Mouse (Mus musculus) lung, embryonic 14.5 days (tissue): ENCODE measurements around the gene Psma7. TPM values are rescaled to one million over a fixed set of nuclear protein-coding genes. Genes with fewer than 3 reads are reported as not detected.

Experiments
- ATAC-seq: fragments of 200-750 bp; cut with Nextera tagmentation; 2 replicates; pipeline ENCODE4 v1.8.0; 2017; ENCODE audit warnings: mild to moderate bottlenecking, moderate TSS enrichment, moderate library complexity; ENCODE audit not compliant: insufficient read depth
- DNase-seq: peaks from one replicate; pipeline ENCODE4 v3.0.0-alpha.2; 2015
- H3K27ac ChIP-seq: fragments of 300-500 bp; sonication (generic); 2 replicates; pipeline ENCODE4 v1.5.1; 2014; ENCODE audit warnings: low read depth, mild to moderate bottlenecking, moderate library complexity
- H3K27me3 ChIP-seq: fragments of 300-500 bp; sonication (generic); 2 replicates; pipeline ENCODE4 v1.6.1; 2014; ENCODE audit warnings: low read length, control low read depth; ENCODE audit not compliant: insufficient read depth
- H3K36me3 ChIP-seq: fragments of 300-500 bp; sonication (generic); 2 replicates; pipeline ENCODE4 v1.6.1; 2014; ENCODE audit warnings: control low read depth; ENCODE audit not compliant: insufficient read depth
- H3K4me1 ChIP-seq: fragments of 300-500 bp; sonication (generic); 2 replicates; pipeline ENCODE4 v1.6.1; 2014; ENCODE audit warnings: antibody characterized with exemption, control low read depth; ENCODE audit not compliant: insufficient read depth
- H3K4me2 ChIP-seq: fragments of 300-500 bp; sonication (generic); 2 replicates; pipeline ENCODE4 v1.6.1; 2014; ENCODE audit warnings: mild to moderate bottlenecking
- H3K4me3 ChIP-seq: fragments of 300-500 bp; sonication (generic); 2 replicates; pipeline ENCODE4 v1.5.1; 2014; ENCODE audit warnings: low read depth, low read length
- H3K9ac ChIP-seq: fragments of 300-500 bp; sonication (generic); 2 replicates; pipeline ENCODE4 v1.6.1; 2014
- H3K9me3 ChIP-seq: fragments of 300-500 bp; sonication (generic); 2 replicates; pipeline ENCODE4 v1.6.1; 2016; ENCODE audit warnings: low read depth, low read length, control low read depth
- CTCF ChIP-seq: IDR thresholded peaks from 2 replicates; pipeline ENCODE4 v1.5.1; 2016; ENCODE audit warnings: antibody characterized with exemption, low read depth
- whole genome bisulfite sequencing: fragments of 180-500 bp; shearing (Covaris S2); extraction: QIAGEN DNeasy Blood & Tissue Kit; methylation state at CpG from one replicate; pipeline ENCODE4 v1.1.7; 2014; 5-methylcytosine and 5-hydroxymethylcytosine counted together
- polyA plus RNA-seq: library from polyadenylated mRNA; unstranded; fragments of >200 nt; fragmentation: Nextera tagmentation; extraction: Ambion mirVana; gene quantifications from 2 replicates; pipeline ENCODE4 v1.2.1, GENCODE M21; 2014

Psma7 gene
- polyA plus RNA-seq, 1 experiment from 2014 or later, result 548 TPM

- 76% methylated on average over 9 of the region's 9 CpGs for WGBS
- no peak overlapping the region for H3K27ac ChIP-seq
- ATAC-seq (no peak), DNase-seq (no peak)
- no peak overlapping the region for H3K4me3 ChIP-seq
- no peaks in the 10 kb centered on the region for H3K36me3 ChIP-seq
- H3K9me3 ChIP-seq, result no peaks in the 10 kb centered on the region
- H3K27me3 ChIP-seq, result peaks cover 13% of the 10 kb centered on the region
- H3K9ac ChIP-seq, result no peak overlapping the region
- no peak for TF ChIP-seq CTCF
- H3K4me1 ChIP-seq, result no peaks in the 10 kb centered on the region
- no peak overlapping the region for H3K4me2 ChIP-seq
Measured at GRCm38 (mm10) chr2:180018573-180018972, 23.7 kb downstream of the Psma7 start.

- no peak overlapping the region for H3K9ac ChIP-seq
- DNase-seq, result no peak
- H3K36me3 ChIP-seq, result no peaks in the 10 kb centered on the region
- no peaks in the 10 kb centered on the region for H3K4me1 ChIP-seq
- H3K27me3 ChIP-seq, result peaks cover 6% of the 10 kb centered on the region; the same call in 1 of the 2 replicates
- no peak for ATAC-seq
- no peak for TF ChIP-seq CTCF
- WGBS, result 47% methylated on average over 4 of the region's 4 CpGs
- H3K9me3 ChIP-seq, result no peaks in the 10 kb centered on the region
- no peak overlapping the region for H3K4me3 ChIP-seq
- no peak overlapping the region for H3K27ac ChIP-seq
- H3K4me2 ChIP-seq, result no peak overlapping the region
Measured at GRCm38 (mm10) chr2:180017632-180018031, 24.6 kb downstream of the Psma7 start.

DNA sequence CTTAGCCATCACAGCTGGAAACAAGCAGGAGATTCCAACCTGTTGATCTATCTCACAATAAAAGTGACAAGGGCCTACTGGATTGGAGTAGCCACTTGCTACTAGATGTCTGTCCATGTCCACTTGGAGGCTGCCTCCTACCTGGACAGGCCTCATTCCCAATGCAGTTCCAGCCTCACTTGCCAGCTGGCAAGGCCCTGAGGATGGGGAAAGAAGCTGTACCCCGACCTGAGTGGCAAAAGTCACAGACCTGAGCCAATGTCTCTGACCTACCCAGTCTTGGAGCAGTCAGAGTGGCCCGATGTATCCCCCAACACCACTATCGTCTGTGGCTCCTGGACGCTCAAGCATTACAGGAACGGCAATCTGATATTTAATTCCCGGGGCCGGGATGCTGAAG, 28.5 kb downstream of the Psma7 start:
- H3K27me3 ChIP-seq, result no peaks in the 10 kb centered on the region
- H3K27ac ChIP-seq, result no peak overlapping the region
- TF ChIP-seq CTCF, result no peak
- no peaks in the 10 kb centered on the region for H3K4me1 ChIP-seq
- H3K4me3 ChIP-seq, result no peak overlapping the region
- H3K9me3 ChIP-seq, result no peaks in the 10 kb centered on the region
- 84% methylated on average over 7 of the region's 7 CpGs for WGBS
- ATAC-seq (no peak), DNase-seq (no peak)
- no peaks in the 10 kb centered on the region for H3K36me3 ChIP-seq
- H3K4me2 ChIP-seq, result no peak overlapping the region
- no peak overlapping the region for H3K9ac ChIP-seq

DNA sequence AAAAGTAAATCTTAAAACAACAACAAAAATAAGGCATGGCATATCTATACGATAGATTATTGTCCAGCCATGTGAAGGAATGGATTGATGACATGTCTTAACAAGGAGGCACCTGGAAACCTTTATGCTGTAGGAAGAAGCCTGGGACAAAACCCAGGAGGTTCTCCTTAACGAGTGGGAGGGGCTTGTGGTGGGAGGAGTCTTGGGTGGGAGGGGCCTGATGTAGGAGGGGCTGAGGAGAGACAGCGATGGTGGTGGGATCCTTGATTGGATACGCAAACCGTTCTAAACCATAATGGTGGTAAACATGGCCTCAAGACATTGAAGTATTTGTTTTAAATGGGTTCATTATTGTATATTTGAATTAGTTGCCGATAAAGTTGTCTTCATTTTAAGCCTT, 30.9 kb downstream of the Psma7 start:
- Histone ChIP-seq H3K27ac (no peak overlapping the region), H3K9ac (no peak overlapping the region), H3K4me1 (no peaks in the 10 kb centered on the region), H3K9me3 (no peaks in the 10 kb centered on the region), H3K4me3 (no peak overlapping the region), H3K27me3 (no peaks in the 10 kb centered on the region), H3K4me2 (no peak overlapping the region), H3K36me3 (no peaks in the 10 kb centered on the region)
- ATAC-seq, result no peak
- no peak for TF ChIP-seq CTCF
- 83% methylated on average over 6 of the region's 6 CpGs for WGBS
- DNase-seq, result no peak

DNA sequence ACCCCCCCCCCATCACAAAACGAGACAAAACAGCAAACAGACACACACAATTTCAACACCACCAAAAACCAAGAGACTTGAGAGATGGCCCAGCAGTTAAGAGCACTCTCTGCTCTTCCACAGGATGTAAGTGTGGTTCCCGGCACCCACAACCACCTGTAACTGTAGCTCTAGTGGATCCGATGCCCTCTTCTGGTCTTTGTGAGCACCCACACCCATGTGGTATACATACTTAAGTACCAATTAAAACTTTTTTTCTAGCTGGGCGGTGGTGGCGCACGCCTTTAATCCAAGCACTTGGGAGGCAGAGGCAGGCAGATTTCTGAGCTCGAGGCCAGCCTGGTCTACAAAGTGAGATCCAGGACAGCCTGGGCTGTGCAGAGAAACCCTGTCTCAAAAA, 31.5 kb downstream of the Psma7 start:
- no peak for DNase-seq
- Histone ChIP-seq H3K9me3 (no peaks in the 10 kb centered on the region), H3K27me3 (no peaks in the 10 kb centered on the region), H3K9ac (no peak overlapping the region), H3K4me2 (no peak overlapping the region), H3K4me1 (no peaks in the 10 kb centered on the region), H3K4me3 (no peak overlapping the region), H3K36me3 (no peaks in the 10 kb centered on the region), H3K27ac (no peak overlapping the region)
- no peak for ATAC-seq
- TF ChIP-seq CTCF, result no peak
- 89% methylated on average over 7 of the region's 7 CpGs for WGBS

- H3K4me1 ChIP-seq, result no peaks in the 10 kb centered on the region
- H3K9me3 ChIP-seq, result no peaks in the 10 kb centered on the region
- H3K36me3 ChIP-seq, result no peaks in the 10 kb centered on the region
- 29% methylated on average over 9 of the region's 9 CpGs for WGBS
- H3K27ac ChIP-seq, result no peak overlapping the region
- DNase-seq (peak; percentile 17), ATAC-seq (no peak)
- no peak overlapping the region for H3K9ac ChIP-seq
- H3K27me3 ChIP-seq, result no peaks in the 10 kb centered on the region
- TF ChIP-seq CTCF, result no peak
- no peak overlapping the region for H3K4me2 ChIP-seq
- no peak overlapping the region for H3K4me3 ChIP-seq
Measured at GRCm38 (mm10) chr2:180006352-180007017, 35.7 kb downstream of the Psma7 start.

- no peaks in the 10 kb centered on the region for H3K4me1 ChIP-seq
- 39% methylated on average over 5 of the region's 5 CpGs for whole genome bisulfite sequencing
- no peak for DNase-seq
- H3K27me3 ChIP-seq, result no peaks in the 10 kb centered on the region
- H3K27ac ChIP-seq, result no peak overlapping the region
- H3K36me3 ChIP-seq, result no peaks in the 10 kb centered on the region
- TF ChIP-seq CTCF, result no peak
- no peak overlapping the region for H3K4me3 ChIP-seq
- no peak for ATAC-seq
- H3K4me2 ChIP-seq, result no peak overlapping the region
- H3K9me3 ChIP-seq, result no peaks in the 10 kb centered on the region
- H3K9ac ChIP-seq, result no peak overlapping the region
Measured at GRCm38 (mm10) chr2:180005656-180006351, 36.4 kb downstream of the Psma7 start.
